Mouse (Mus musculus) intestine, postnatal 0 days (tissue): ENCODE measurements at regions not wholly inside any gene's neighbourhood (a gene's known extent, or its start where the extent isn't known, plus 50 kb on each side); places are given as distances from the start of the nearest gene placed in this dataset. TPM values are rescaled to one million over a fixed set of nuclear protein-coding genes. Genes with fewer than 3 reads are reported as not detected.
A peak's percentile ranks its signal among the peaks of the same experiment; 100 is the strongest.

Experiments used
- ATAC-seq: fragments of 200-750 bp; cut with Nextera tagmentation; 2 replicates; pipeline ENCODE4 v1.8.0; 2017; ENCODE audit warnings: mild to moderate bottlenecking, moderate TSS enrichment, moderate library complexity
- H3K27ac ChIP-seq: fragments of 300-500 bp; sonication (generic); 2 replicates; pipeline ENCODE4 v1.5.1; 2014; ENCODE audit warnings: mild to moderate bottlenecking, low read depth, low read length, moderate library complexity
- H3K27me3 ChIP-seq: fragments of 300-500 bp; sonication (generic); replicated peaks from 2 replicates; pipeline ENCODE4 v1.6.1; 2014; ENCODE audit warnings: low read length, mixed read lengths; ENCODE audit not compliant: control insufficient read depth, insufficient read depth
- H3K36me3 ChIP-seq: fragments of 300-500 bp; sonication (generic); 2 replicates; pipeline ENCODE4 v1.6.1; 2014; ENCODE audit warnings: mild to moderate bottlenecking, moderate library complexity; ENCODE audit not compliant: control insufficient read depth, insufficient read depth
- H3K4me1 ChIP-seq: fragments of 300-500 bp; sonication (generic); replicated peaks from 2 replicates; pipeline ENCODE4 v1.6.1; 2014; ENCODE audit warnings: antibody characterized with exemption, low read length, mixed read lengths; ENCODE audit not compliant: control insufficient read depth, insufficient read depth
- H3K4me2 ChIP-seq: fragments of 300-500 bp; sonication (generic); replicated peaks from 2 replicates; pipeline ENCODE4 v1.6.1; 2014; ENCODE audit warnings: low read depth, mild to moderate bottlenecking, moderate library complexity
- H3K4me3 ChIP-seq: fragments of 300-500 bp; sonication (generic); 2 replicates; pipeline ENCODE4 v1.5.1; 2014; ENCODE audit warnings: low read depth, low read length
- H3K9ac ChIP-seq: fragments of 300-500 bp; sonication (generic); 2 replicates; pipeline ENCODE4 v1.6.1; 2014; ENCODE audit warnings: mild to moderate bottlenecking, low read depth, low read length
- H3K9me3 ChIP-seq: fragments of 300-500 bp; sonication (generic); 2 replicates; pipeline ENCODE4 v1.6.1; 2016; ENCODE audit warnings: mixed run types; ENCODE audit not compliant: control insufficient read depth
- CTCF ChIP-seq: sonication (generic); IDR thresholded peaks from 2 replicates; pipeline ENCODE4 v1.5.1; 2016; ENCODE audit warnings: low read depth, mild to moderate bottlenecking, control low read depth, antibody characterized with exemption, moderate library complexity
- WGBS: fragments of 180-500 bp; shearing (Covaris S2); extraction: QIAGEN DNeasy Blood & Tissue Kit; methylation state at CpG from one replicate; pipeline ENCODE4 v1.1.7; 2014; 5-methylcytosine and 5-hydroxymethylcytosine counted together
- microRNA-seq: library from miRNA; unstranded; fragments of <30 nt; microRNA quantifications from one replicate; pipeline ENCODE4, GENCODE M21; 2016

DNA sequence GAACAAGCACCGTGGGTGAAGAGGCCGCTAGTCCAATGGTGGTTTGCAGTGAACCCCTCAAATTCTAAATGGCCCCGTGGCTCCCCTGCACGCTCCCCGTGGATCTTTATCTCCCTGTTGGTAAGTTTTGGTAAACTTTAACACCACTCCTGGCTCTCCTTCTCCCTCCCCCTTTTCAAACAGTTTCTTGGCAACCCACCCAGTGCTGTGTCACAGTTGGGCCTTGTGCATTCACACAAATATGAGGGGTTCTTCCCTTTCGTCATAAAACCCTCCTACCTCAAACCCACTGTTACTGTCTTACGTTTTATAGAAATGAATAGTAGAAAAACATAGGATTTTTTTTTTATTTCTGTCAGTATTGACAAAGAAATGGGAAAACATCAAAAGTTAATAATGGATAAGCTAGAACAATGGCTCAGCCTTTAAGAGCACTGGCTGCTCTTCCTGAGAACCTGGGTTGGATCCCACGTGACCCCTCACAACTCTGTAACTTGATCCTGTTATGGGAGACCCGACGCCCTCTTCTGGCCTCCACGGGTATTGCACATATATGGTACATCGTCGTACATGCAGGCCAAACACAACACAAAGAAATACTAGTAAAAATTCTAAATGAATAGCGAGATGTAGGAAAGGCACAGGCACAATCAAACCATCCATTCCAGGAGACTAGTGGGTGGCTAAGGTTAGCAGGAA lies 71.1 kb upstream of the Man2a1 start:
- peak; percentile 50 for TF ChIP-seq CTCF
- no peak for ATAC-seq
- Histone ChIP-seq H3K4me2 (no peak overlapping the region), H3K27ac (no peak overlapping the region), H3K4me3 (no peak overlapping the region), H3K27me3 (no peaks in the 10 kb centered on the region), H3K9me3 (no peaks in the 10 kb centered on the region), H3K36me3 (no peaks in the 10 kb centered on the region), H3K9ac (no peak overlapping the region), H3K4me1 (no peaks in the 10 kb centered on the region)
- 72% methylated on average over 14 of the region's 14 CpGs for WGBS

DNA sequence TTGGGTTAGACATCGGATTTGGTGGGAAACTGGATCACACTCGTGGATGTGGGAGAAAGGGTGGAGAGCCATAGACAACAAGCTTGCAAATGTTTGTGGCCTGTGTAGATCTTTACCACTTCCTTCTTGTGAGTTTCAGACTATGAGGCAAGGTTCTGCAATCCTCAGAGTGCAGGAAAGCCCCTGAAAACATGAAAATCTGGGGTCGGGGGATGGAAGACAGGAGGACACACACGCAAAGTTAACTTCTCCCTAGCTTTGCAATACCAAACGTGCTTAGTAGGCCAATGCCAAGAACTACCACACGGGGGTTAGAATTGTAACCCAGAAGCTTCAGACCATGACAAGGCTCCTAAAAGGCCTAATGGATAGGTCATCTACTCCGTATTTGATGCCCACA lies 69.4 kb upstream of the Man2a1 start:
- no peak overlapping the region for H3K9ac ChIP-seq
- no peak overlapping the region for H3K4me3 ChIP-seq
- H3K36me3 ChIP-seq = no peaks in the 10 kb centered on the region
- ATAC-seq = no peak
- no peaks in the 10 kb centered on the region for H3K9me3 ChIP-seq
- H3K27ac ChIP-seq = no peak overlapping the region
- no peaks in the 10 kb centered on the region for H3K27me3 ChIP-seq
- H3K4me1 ChIP-seq = no peaks in the 10 kb centered on the region
- no peak overlapping the region for H3K4me2 ChIP-seq
- TF ChIP-seq CTCF = no peak
- 90% methylated on average over 7 of the region's 7 CpGs for WGBS

DNA sequence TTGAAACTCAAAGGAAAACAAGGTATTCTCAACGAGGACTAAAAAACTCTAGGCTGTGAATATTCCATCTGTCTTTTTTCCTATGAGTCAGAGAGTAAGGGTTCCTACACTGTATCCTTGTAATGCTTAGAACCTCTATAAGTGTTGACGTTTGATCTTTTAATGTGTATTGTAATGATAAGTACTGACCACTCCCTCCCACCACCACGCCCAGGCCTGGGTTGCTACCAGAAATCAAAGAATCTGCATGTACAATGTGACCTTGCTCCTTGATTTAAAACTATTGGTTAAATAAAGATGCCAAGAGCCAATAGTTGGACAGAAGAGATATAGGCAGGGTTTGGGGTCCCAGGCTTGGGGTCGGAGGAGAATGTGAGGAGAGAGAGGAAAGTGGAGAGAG lies 66.2 kb upstream of the Man2a1 start:
- no peak for ATAC-seq
- Histone ChIP-seq H3K4me3 (no peak overlapping the region), H3K27me3 (no peaks in the 10 kb centered on the region), H3K4me1 (no peaks in the 10 kb centered on the region), H3K27ac (no peak overlapping the region), H3K4me2 (no peak overlapping the region), H3K36me3 (no peaks in the 10 kb centered on the region), H3K9me3 (no peaks in the 10 kb centered on the region), H3K9ac (no peak overlapping the region)
- 76% methylated on average over 4 of the region's 4 CpGs for WGBS
- TF ChIP-seq CTCF = no peak

DNA sequence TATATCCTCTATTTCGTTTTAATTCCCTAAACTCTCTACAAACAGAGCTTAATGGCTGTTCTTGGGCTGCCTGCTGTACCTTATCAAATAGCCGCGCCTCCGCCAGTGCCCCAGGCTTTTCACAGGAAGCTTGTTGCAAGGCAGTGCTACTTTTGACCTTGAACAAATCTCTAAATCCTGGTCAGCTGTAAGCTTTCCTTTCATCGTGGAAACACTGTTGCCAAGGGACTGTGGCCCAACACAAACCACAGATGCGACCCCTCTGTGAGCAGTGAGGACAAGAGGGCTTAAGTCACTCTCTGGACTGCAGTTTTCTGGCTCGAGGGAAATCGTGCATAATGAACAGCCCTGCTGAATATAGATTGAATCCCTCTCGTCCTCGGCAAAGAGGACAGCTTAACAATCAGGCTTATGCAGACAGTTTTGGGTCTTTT lies 62.0 kb upstream of the Man2a1 start:
- 14% methylated on average over 10 of the region's 10 CpGs for WGBS
- Histone ChIP-seq H3K9me3 (no peaks in the 10 kb centered on the region), H3K4me2 (no peak overlapping the region), H3K27ac (no peak overlapping the region), H3K36me3 (no peaks in the 10 kb centered on the region), H3K27me3 (no peaks in the 10 kb centered on the region), H3K4me1 (no peaks in the 10 kb centered on the region), H3K4me3 (no peak overlapping the region), H3K9ac (no peak overlapping the region)
- no peak for ATAC-seq
- no peak for TF ChIP-seq CTCF

DNA sequence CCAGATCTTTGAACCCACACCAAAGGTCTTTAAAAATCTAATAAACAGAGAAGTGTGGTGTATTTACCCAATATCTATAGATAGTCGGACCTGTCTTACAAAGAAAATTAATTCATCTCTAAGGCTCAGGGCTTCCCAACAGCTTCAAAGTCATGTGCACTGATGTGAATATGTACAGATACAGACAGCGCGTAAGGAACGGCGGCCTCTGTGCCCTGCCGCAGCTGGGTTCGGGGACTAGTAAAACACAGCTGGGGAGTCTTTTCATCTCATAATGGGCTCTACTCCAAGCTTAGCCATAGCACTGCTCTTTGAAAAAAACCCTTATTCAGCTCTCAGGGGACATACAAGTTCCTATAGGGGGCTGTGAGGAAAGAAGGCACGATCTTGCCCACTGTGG lies 60.1 kb upstream of the Man2a1 start:
- ATAC-seq = no peak
- H3K4me3 ChIP-seq = no peak overlapping the region
- no peaks in the 10 kb centered on the region for H3K4me1 ChIP-seq
- H3K9ac ChIP-seq = no peak overlapping the region
- H3K27ac ChIP-seq = no peak overlapping the region
- no peak overlapping the region for H3K4me2 ChIP-seq
- H3K36me3 ChIP-seq = no peaks in the 10 kb centered on the region
- TF ChIP-seq CTCF = no peak
- no peaks in the 10 kb centered on the region for H3K9me3 ChIP-seq
- WGBS = 87% methylated on average over 8 of the region's 8 CpGs
- H3K27me3 ChIP-seq = no peaks in the 10 kb centered on the region

DNA sequence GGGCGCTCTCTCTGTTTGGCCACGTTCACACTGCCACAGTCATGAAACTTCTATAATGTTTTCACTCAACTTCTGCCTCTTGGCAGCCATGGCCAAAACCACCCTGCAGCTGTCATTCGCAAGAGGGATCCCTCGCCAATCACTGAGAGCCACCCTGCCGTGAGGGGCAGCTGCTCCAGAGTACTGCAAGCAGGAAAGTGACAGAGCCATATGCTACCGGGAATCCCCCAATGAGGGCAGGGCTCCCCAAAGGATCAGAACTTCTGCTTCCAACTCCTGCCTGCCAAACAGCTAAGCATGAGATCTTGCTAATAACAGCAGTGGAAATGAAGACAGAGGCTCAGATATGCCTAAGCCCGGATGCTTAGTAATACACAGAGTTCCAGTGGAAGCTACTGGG lies 52.0 kb upstream of the Man2a1 start:
- TF ChIP-seq CTCF = no peak
- Histone ChIP-seq H3K27me3 (no peaks in the 10 kb centered on the region), H3K36me3 (no peaks in the 10 kb centered on the region), H3K4me1 (no peaks in the 10 kb centered on the region), H3K9me3 (no peaks in the 10 kb centered on the region), H3K4me2 (no peak overlapping the region), H3K27ac (no peak overlapping the region), H3K9ac (no peak overlapping the region), H3K4me3 (no peak overlapping the region)
- ATAC-seq = no peak
- WGBS = 68% methylated on average over 7 of the region's 7 CpGs

DNA sequence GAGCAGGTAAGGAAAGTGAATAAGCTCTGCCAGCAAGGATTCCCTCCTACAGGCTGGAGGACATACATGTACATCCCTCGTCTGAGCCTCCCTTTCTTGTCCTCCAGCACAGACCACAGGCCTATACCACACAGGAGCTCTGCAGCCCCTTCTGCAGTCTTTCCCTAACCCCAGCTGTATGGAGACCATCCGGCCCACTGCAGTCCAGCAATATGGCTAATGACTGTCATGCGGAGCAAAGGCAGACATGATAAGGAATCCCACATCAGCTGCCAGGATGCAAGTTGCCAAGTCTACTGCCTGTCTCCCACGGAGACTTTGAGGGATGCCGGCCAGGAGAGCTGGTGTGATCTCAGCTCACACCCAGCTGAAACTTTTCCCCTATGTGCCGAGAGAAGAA lies 50.5 kb upstream of the Man2a1 start:
- Histone ChIP-seq H3K9ac (no peak overlapping the region), H3K4me3 (no peak overlapping the region), H3K36me3 (no peaks in the 10 kb centered on the region), H3K27ac (no peak overlapping the region), H3K27me3 (no peaks in the 10 kb centered on the region), H3K9me3 (no peaks in the 10 kb centered on the region), H3K4me2 (no peak overlapping the region), H3K4me1 (no peaks in the 10 kb centered on the region)
- TF ChIP-seq CTCF = no peak
- WGBS = 66% methylated on average over 6 of the region's 6 CpGs
- ATAC-seq = no peak

Small RNAs in the stretch of these regions (microRNA-seq; reads per million reads assigned to microRNA genes)
- not detected for gene Mir6420
